Mouse (Mus musculus): ENCODE measurements around the gene 2210016L21Rik.

- TF ChIP-seq CTCF (IDR thresholded peaks at IDR 0.05) (no peak), EP300 (IDR thresholded peaks at IDR 0.05) (no peak)
Measured at GRCm38 (mm10) chr5:114931626-114932025, 10.3 kb upstream of the 2210016L21Rik start.
